1 mouse cellular context compared by ENCODE assay signal in the genomic region with DNA sequence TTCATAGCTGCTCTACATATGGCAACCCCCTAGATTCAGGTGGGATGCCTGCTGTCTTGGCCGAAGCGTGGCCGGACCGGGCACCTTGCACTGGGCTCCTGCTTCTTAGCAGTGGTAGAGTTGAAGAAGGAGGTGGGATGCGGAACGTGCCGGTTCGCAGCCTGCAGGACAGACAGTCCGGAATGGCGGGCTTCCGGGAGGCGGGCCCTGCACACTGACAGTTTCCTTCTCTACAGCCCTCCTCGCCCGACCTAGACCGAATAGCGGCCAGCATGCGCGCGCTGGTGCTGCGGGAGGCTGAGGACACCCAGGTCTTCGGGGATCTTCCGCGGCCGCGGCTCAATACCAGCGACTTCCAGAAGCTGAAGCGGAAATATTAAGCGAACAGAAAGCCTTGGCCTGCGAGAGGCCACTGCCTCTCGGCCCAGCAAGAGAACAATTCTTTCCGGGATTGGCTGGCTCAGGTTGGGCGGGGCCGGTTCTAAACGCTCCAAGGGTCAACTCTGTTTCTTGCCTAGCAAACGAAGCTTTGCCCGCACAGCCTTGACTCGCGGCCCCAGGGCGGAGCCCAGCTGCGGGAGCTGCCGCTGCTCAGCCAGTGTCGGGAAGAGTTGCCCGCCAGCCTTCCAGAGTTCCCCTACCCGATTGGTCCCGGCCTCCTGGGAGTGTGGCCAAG.
TF ChIP-seq lines count a peak whose summit lies in the region.

No protein-coding gene starts in this region.

TF ChIP-seq in C2C12, 6 proteins besides CTCF, POLR2A, EP300 and RAD21:
- TF ChIP-seq MAX (IDR thresholded peaks at IDR 0.05) (no peak), USF1 (IDR thresholded peaks at IDR 0.05; ENCODE audit: low read depth) (no peak)
